Mouse (Mus musculus) embryo, embryonic 10 days (tissue): Measurements from ENCODE around the gene Acp7.

Experiments used
- DNase-seq: peaks from one replicate; pipeline ENCODE4 v3.0.0-alpha.2; 2015; ENCODE audit warnings: low spot score

Acp7 gene

DNA sequence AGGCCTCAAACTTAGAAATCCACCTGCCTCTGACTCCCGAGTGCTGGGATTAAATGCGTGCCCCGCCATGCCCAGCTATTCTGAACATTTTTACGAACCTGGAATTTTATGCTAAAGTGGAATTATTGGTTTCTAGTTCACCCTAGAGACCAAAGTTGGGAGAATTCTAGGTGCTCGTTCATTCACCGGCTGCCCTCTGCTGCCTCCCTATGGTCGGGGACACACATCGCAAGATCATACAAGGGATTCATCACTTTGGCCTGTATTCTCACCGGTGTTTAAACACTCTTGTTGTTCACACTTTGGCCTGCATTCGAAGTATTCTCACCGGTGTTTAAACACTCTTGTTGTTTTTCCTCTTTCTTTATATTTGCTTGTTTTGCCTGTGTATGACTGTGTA lies 30.1 kb downstream of the Acp7 start:
- DNase-seq = peak; percentile 85

DNA sequence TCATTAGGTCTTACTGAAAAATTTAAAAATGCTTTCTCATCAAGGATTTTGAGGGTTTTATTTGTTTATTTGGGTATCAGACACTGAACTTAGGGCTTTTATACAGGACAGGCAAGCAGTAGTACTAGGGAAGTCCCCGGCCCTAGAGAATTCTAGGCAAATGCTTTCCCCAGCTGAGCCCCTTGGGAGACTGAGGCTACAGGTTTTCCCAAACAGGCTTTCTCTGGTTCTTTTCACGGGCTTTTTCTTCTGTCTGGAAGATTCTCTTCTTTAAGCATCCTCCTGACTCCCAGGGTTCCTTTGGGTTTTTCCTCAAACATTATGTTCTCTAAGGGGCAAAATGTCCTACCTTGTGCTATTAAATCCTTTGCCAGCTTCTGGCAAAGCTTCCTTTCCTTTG lies 32.2 kb downstream of the Acp7 start:
- no peak for DNase-seq

DNA sequence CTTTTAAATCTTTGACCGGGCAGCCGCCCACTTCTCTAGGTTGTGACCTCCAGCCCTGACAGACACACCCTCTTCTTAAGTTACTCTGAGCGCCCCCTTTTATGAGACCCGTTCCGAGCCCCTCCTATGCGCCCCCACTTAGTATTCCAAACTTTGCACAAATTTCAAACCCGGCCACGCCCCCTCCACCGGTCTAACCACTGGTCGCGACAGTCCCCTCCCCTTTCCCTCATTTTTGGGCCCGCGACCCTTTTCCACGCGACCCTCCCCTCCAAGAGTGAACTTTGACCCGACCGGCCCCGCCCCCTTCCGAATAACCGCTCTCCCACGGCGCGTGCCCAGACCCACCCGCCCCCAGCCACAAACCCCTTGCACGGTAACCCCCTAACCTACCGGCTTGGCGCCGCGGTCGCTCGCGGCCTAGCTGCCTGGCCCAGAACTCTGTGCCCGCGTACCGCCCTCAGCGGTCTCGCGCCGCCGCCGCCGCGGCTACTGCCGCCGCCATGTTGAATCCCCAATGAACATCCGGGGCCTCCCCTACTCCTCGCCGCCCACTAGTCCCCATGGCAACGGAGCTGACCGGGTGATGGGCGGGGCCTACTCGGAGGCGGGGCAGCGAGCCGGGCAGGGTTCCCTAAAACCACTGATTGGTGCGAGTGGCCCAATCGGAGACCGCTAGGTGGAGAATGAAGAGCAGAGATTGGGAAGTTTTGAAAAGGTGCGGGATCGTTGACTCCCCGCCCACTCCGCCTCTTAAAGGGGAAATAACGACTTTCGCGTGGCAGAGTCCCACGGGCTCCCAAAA lies 33.3 kb downstream of the Acp7 start, which contains the start of the genes Samd4b and Pak4:
Gene Samd4b, minus strand, starts transcription at position 503 of the 805 bp plus-strand sequence.
Gene Pak4, minus strand, starts transcription at position 544 of the 805 bp plus-strand sequence.
- peak; percentile 99 for DNase-seq

DNA sequence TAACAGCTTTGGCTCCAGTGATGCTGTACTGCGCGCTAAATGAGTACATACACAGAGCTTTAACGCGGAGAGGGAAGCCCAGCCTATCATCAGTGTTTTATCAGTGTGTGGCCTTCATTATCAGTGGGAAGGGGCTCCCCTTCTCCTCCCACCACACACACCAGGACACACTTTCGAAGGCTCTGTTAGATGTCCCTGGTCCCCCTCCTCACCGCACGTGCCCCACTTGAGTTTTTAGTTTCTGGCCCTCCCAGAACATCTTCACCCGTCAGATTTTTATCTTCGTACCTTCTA lies 33.9 kb downstream of the Acp7 start:
- DNase-seq = peak; percentile 44

DNA sequence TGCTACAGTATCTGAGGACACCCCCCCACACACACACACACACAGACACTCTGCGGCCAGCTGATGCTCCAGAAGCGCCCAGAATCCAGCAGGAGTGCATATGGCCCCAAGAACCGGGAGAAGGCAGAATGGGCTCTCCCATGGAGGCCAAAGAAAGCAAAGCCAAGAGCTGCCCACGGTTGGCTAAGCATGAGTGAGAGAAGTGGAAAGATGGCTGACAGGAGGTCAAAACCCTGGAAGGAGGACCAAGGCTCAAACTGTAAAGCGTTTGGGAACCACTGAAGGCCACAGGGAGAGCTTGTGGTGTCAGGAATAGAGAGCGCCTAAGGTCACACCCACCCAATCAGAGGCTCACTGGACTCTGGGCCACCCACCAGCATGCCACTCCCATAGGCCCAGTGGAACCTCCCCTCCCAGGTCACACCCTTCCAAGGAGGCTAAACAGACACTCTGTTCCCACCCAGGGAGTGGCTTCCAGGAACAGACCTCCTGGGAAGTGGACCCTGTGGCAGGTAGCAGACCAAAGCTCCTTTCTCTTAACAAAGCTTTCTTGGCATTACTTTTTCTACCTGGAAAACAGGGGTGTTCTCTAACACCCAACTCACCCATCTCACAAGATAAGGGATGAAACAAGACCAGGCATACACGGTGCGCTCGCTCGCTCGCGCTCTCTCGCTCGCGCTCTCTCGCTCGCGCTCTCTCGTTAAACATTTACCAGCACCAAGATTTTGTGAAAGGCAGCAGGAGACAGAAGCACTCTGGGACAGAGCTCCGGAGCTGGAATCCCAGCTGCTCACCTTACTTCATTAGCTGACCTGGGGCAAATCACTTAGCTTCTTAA lies 34.5 kb downstream of the Acp7 start:
- DNase-seq = peak; percentile 68

DNA sequence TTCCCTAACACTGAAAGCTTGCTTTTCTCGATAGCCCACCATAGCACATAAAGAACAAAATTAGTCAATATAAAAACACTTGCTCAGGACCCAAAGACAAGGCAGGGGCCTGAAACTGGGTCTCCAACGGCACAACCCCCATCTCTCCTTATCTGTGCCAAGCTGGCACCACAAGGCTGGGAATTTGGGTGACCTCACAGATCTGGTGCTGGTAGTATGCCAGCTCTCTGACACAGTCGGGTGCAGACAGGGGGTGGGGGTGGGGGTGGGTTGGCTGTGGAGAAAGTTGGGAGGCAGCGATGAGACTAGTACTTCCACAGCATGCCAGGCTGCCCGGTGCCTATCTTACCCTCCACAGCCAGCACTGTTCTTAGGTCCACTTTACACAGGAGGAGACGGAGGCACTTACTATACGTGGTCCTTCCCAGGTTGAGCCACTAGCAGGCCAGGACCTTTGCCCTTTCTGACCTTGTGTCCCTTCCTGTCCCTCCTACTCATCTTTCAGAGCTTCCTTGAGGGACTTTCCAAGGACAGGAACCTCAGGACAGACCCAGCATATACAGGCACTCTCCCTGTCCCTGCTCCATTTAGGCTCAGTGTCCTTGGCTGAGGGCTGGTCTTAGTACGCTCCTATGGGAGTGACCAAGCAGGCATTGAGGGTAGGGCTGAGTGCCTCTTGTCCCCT lies 35.2 kb downstream of the Acp7 start:
- DNase-seq = no peak

DNA sequence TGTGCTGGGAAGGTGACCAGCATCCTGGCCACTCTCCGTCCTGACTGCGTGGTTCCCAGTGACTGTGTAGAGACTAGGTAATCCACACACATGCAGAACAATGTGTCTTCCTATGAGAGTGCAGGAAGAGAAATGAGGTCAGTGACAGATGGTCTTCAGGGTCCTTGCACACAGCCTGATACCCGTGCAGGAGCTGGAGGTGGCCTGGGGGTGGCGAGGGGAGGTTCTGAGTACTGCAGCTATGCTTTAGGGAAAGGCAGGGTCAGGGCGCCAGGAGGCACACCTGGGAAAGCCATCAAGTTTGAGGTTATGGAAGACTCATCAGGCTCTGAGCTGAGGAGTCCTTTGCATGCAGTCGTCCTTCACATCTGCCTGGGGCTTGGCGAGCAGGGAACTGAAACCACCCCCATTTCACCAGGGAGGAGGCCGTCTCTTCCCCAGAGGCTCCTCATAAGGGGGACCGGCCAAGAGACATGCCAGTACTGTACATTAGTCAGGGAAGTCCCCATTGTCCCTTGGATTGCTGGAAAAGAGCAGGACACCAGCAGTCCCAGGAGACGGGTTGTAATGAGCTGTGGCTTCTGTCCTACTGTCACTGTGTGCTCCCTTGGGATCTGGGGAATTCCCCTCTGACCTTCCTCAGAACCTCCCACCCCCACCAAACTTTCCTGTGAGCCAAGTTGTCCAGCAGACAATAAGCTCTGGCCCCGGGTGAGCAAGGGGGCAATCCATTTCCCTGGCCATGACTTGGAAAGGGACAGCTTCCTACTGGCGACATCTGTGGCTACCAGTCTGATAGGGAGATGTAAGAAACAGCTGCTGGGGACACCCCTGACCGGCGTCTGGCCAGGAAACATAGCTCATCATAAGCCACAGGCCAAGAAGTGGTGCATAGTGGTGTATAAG lies 37.7 kb downstream of the Acp7 start:
- peak; percentile 53 for DNase-seq

DNA sequence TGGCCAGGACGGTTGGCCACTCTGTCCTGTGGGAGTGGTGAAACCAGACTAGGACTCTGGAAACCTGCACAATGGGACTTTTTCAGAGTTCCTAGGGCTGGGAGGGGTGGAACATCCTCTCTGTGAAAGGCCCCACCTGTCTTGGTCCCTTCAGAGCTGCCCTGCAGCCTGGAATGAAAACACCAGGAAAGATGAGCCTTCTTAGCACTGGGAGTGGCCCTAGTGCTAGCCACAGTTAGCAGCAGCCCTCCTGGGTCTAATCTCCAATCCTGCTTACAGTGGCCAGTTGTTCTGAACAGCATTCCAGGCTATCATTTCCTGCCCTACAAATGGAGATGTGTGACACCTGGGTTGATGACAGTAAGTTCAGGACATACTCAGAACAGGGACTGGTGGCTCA lies 39.3 kb downstream of the Acp7 start:
- no peak for DNase-seq

DNA sequence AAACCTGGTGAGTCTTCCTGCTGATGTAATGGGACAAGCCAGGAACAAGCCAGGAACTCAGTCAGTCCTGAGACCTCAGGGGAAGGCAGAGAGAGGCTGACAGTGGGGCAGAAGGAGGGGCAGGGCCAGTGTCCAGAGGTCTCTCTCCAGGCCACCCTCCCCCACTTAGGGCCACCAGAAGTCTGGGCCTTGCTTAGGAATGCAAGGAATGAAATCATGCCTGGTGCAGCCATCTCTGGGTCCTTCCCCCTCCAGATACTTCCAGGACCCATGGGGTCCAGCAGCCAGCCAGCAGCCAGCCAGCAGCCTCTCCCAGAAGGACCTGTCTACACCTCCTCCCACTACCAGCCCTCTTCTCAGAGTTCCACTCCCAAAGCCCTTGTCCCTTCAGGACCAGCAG lies 43.5 kb downstream of the Acp7 start:
- DNase-seq = peak; percentile 67

DNA sequence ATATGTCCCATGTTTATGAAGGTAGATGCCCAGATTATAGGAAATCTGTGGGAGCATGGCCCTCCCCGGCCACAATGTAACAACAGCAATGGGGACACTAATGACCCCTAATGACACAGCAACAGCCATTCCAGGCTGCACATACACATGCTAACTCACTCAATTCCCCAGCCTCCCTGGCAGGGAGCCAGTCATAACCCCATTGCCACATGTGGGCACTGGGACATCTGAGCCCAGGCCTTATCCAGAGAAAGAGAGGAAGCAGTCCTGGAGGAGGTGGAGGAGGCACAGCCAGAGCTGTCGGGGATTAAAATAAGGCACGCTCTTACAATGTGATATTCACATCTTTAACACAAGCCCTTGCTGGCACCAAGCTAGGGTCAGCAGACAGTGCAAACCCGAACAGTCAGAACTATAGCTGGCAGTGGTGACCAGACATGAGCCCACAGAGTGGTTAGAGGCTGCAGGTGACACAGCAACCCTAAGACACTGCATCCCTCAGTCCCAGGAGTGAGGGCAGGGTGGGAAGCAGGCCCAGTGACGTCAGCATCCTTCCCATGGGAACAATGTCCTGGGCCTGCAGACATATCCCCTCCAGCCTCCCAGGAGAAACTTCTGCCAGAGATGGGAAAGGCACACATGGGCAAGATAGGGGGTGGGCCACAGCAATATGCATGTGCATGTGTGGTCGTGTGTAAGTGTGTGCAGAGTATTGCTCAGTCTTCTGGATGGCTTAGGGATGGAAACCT lies 44.3 kb downstream of the Acp7 start:
- DNase-seq = no peak

DNA sequence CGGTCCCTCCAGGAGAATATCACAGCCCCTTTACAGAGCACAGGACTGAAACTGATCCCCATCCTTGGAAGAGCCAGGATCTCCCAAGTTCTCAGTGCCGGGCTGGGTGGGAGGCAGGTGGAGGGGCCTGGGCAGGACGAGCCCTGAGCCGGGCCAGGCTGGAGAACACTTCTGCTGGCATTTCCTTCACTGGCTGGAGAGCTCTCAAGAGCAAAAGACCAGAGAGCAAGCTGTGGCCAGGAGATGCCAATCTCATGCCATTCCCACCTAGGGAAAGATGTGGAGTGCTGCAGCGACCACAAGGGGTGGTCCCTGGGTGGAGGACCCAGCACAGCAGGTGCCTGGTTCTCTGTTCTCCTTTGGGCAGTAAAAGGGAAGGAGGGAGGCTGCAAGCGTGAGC lies 46.1 kb downstream of the Acp7 start:
- DNase-seq = no peak

DNA sequence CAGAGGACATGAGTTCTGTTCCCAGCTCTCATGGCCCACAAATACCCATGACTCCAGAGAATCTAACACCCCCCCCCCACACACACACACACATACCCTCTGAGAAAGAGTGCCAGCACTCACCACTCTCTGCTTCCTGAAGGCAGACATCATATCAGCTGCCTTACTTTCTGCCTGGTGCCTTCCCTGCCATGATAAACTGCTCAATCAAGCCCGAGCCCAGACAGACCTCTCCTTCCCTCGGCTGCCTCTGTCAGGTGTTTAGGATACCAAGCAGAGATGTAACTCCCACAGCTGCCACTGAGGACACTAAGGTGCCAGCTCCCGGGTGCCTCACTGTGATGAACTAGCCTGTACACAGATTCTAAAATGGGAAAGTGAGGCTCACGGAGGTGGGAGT lies 46.7 kb downstream of the Acp7 start:
- no peak for DNase-seq

DNA sequence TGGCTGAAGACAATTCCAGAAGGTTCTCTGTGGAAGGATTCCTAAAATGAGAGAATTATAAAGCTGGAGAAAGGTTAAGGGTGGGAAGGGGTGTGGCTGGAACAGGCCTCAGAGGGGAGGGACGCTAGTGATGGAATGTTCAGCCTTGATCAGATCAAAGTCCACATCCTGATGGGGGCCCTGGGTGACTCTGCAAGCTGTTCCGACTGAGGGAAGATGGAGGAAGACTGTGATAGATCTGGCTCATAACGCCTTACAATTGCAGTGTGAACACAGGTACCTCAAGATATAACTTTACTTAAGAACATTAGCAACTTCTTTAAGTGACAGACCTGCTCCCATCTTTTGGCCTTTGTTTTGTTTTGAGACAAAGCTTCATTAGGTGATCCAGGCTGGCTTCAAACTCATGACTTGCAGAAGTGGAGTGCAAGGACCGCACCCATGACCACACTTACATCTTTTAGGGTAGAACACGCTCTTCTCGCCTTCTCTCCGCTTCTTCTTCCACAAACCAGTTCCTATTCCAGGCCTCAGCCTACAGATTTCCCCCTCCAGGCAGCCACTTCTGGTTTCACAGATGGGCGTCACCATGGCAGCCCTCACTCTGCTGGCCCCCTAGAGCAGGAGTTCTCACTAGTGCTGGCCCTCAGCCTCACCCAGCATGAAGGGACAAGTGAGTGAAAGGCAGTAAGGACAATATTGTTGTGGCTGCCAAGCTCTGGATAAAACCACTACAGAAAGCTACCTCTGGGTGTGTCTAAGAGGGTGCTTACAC lies 47.4 kb downstream of the Acp7 start:
- DNase-seq = no peak

DNA sequence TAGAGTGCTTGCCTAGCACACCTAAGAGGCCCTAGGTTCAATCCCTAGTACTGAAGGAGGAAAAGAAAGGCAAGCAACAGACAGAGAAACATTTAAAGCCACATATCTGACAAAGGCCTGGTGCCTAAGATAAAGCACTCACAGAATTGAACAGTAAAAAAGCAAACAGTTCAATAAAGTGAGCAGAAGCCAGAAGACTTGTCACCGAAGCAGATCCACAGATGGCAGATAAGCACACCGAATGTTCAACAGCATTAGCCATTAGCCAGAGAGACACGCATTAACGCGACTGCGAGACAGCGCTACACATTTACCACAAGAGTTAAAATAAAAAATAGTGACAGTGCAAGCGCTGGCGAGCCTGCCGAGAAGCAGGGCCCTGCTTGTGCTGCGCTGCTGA lies 48.3 kb downstream of the Acp7 start:
- DNase-seq = no peak

DNA sequence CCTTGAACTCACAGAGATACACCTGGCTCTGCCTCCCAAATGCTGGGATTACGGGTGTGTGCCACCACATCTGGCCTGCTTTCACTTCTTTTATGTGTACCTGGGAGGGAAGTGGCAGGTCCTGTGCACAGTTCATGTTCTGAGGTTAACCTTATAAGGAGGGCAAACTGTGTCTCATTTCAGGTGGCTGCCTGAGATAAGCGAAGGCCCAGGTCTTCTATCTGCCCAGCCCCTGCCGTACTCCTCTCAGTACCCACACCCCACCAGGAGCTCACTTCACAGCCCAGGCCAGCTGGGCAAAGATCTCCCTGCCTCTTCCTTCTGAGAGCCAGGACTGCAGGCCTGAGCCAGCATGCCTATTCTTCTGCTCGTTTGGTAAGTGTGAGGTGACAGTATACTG lies 49.4 kb downstream of the Acp7 start:
- DNase-seq = no peak

DNA sequence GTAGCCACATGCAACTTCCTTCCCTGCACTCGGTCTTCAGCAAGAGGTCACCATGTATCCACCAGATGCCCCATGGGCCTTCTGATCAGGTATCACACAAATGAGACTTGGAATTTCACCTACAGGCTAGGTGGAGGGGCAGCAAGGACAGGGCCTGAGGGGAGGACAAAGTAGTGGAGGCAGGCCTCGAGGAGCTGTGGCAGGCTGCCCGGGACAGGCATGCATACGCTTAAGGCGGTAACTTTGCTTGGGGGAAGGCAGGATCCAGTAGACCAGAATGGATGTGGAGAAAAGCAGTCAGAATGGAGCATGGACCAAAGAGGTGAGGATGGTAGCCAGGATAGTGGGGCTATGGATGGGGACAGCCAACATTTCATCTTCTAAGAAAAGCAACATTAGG lies 51.3 kb downstream of the Acp7 start:
- DNase-seq = no peak

DNA sequence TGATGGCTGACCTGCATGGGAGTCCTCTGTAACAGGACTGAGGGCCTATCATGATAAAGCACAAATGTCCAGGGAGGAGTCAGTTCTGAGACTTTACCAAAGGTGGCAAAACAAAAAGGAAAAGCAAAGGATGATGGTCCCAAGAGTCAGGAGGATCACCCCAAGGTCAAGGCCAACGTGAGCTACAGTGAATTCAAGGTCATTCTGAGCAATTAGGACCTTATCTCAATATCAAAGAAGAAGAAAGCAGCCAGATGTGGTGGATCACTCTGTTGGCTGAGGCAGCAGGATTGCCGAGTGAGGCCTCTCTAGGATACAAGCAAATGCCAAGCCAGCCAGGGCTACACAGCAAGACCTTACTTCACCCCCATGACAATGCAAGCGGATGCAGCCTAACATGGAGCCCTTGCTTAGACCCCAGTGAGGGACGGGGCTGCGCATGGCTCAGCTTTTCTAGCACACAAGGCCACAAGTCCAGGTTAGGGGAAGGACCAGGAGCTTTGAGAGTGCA lies 52.5 kb downstream of the Acp7 start:
- no peak for DNase-seq

DNA sequence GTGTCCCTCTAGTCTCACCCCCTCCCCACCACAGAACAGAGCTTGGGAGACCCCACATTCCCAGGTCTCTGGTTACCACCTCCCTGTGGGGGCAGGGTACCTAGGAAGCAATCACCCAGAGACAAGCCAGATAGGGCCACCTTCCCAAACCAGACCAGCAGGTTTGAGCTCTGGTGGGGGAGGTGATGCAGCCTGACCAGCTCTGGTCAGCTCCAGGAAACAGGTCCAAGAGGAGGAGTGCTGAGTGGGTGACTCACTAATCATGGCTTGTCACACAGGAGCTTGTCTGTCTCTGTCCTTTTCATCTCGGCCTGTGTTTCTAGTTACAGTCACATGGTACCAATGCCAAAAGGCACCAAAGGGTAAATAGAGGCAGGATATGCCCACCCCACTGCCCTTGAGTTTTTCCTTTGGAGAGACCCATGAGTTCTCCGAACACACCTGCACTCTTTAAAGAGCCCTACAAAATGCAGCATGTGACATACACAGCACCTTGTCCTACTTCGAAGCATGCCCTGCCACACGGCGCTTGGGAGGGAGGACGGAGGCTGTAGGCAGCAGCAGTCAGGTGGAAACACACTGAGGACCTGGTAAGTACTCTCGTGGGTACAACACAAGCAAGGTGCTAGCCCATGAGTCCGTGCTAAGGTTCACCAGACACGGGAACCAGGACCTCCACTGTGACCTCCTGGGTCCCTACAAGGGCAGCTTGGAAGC lies 53.1 kb downstream of the Acp7 start:
- peak; percentile 53 for DNase-seq

DNA sequence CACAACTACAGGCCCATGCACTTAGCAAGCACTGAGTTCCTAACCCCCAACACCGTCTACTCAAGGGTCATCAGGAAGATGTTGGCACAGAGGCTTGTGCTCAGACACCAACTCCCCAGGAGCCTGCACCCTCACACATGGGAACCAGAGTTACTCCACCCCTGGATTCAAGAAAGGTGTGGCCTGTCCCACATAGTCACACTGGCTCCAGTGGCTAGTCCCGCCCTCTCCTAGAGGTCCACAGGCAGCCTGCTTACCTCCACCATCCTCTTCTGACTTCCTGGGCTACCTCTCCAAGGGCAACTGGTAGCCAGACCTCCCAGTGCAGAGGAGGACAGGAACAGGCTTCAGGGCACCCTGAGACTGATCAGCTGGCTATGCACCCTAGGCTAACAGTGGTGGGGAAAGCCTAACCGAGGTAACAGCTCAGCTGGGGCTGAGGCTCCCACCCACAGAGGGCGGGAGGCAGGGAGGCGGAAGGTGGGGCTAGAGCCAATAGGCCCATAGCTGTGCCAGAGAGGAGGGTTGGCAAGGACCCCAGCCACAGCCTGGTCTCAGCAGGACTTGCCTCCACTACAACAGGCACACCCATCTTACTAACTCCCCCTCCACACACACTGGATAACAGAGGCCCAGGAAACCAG lies 54.7 kb downstream of the Acp7 start:
- DNase-seq = no peak
